In genomic region chr15:80572291-80572690, GRCm38 (mm10) we compare ENCODE assay signal across 10 mouse cellular contexts. TPM values are rescaled to one million over a fixed set of nuclear protein-coding genes. Genes with fewer than 3 reads are reported as not detected.
DNase-seq lines count a peak whose midpoint lies in the region; ATAC-seq and TF ChIP-seq lines count a peak whose summit lies in the region.
"Had no signal": no experiment of that assay in that cellular context is flagged by ENCODE, and none has a peak within 500 bp of the region (broad histone marks: within the 10 kb centered on the region; RNA-seq: fewer than 3 reads in every experiment).

Grap2 (plus strand) TSS chr15:80572594.

- H3K36me3 ChIP-seq in heart, adult 2 months (ENCODE audit: control insufficient read depth, insufficient read depth, low read length): no peaks in the 10 kb centered on the region
- H3K36me3 ChIP-seq in forebrain, embryonic 14.5 days (ENCODE audit: control insufficient read depth, insufficient read depth, low read length): no peaks in the 10 kb centered on the region
- no peaks in the 10 kb centered on the region for H3K36me3 ChIP-seq in forebrain, embryonic 12.5 days (replicated peaks)
- H3K36me3 ChIP-seq: G1E; heart, embryonic 13.5 days had no signal

- no peaks in the 10 kb centered on the region; the same call in 1 of the 2 replicates for H3K27me3 ChIP-seq in heart, adult 2 months (ENCODE audit: control insufficient read depth, insufficient read depth, low read length)
- no peaks in the 10 kb centered on the region for H3K27me3 ChIP-seq in forebrain, embryonic 14.5 days (replicated peaks; ENCODE audit: control insufficient read depth, insufficient read depth, low read length)
- H3K27me3 ChIP-seq in forebrain, embryonic 12.5 days: peaks cover 16% of the 10 kb centered on the region

- no peaks in the 10 kb centered on the region for H3K4me1 ChIP-seq in heart, adult 2 months (ENCODE audit: control insufficient read depth, insufficient read depth, low read length)
- peaks cover under 1% of the 10 kb centered on the region; the same call in 1 of the 2 replicates for H3K4me1 ChIP-seq in forebrain, embryonic 14.5 days (ENCODE audit: control insufficient read depth, insufficient read depth, low read length)
- H3K4me1 ChIP-seq in forebrain, embryonic 12.5 days: peaks cover 6% of the 10 kb centered on the region

- intact Hi-C loops in heart, adult 2 months (cut with DNase I): no loop called here
- intact Hi-C loops in heart, postnatal 14 days (cut with DNase I): no loop called here

- no peak within 1 kb of the TSS for H3K4me2 ChIP-seq in forebrain, embryonic 14.5 days (ENCODE audit: low read length)
- no peak within 1 kb of the TSS for H3K4me2 ChIP-seq in forebrain, embryonic 12.5 days
- H3K4me2 ChIP-seq: heart, embryonic 13.5 days had no signal

- no peak for TF ChIP-seq POLR2A in heart, adult 2 months (IDR thresholded peaks at IDR 0.05; ENCODE audit: insufficient read depth, low read depth, low read length)

- 54% methylated on average over 12 of the region's 12 CpGs for WGBS in heart, adult 2 months
- 64% methylated on average over 12 of the region's 12 CpGs for WGBS in forebrain, embryonic 14.5 days
- 63% methylated on average over 12 of the region's 12 CpGs for WGBS in forebrain, embryonic 12.5 days

- ATAC-seq in megakaryocyte-erythroid progenitor cell, adult 5-6 weeks (replicated peaks; ENCODE audit: low FRiP score, low TSS enrichment, poor library complexity, severe bottlenecking): peak; percentile 63; the same call in 1 of the 2 replicates
- no peak for ATAC-seq in forebrain, embryonic 14.5 days
- no peak for ATAC-seq in forebrain, embryonic 12.5 days (ENCODE audit: low FRiP score)

- H3K4me3 ChIP-seq in heart, adult 2 months: no peak within 1 kb of the TSS
- no peak within 1 kb of the TSS for H3K4me3 ChIP-seq in forebrain, embryonic 14.5 days (ENCODE audit: low read depth, low read length)
- no peak within 1 kb of the TSS for H3K4me3 ChIP-seq in forebrain, embryonic 12.5 days (replicated peaks)
- H3K4me3 ChIP-seq: heart, embryonic 13.5 days had no signal

- no peak within 1 kb of the TSS for H3K9ac ChIP-seq in heart, adult 2 months (ENCODE audit: low read depth, low read length)
- no peak within 1 kb of the TSS for H3K9ac ChIP-seq in forebrain, embryonic 14.5 days (ENCODE audit: low read length)
- no peak within 1 kb of the TSS for H3K9ac ChIP-seq in forebrain, embryonic 12.5 days
- H3K9ac ChIP-seq: heart, embryonic 13.5 days had no signal

- peak; percentile 22 to 52 for DNase-seq in heart, adult 2 months
- DNase-seq in heart, postnatal 4 days: no peak
- DNase-seq in heart, postnatal 14 days: peak; percentile 8 to 10
- DNase-seq in thymus, postnatal 36 days: peak; percentile 88 to 94
- DNase-seq in forebrain, embryonic 14.5 days (ENCODE audit: low spot score): no peak
- DNase-seq in embryo, embryonic 10 days (ENCODE audit: low spot score): no peak

- no peak within 1 kb of the TSS for H3K27ac ChIP-seq in heart, adult 2 months
- H3K27ac ChIP-seq in forebrain, embryonic 14.5 days (ENCODE audit: low read depth, low read length): no peak within 1 kb of the TSS
- no peak within 1 kb of the TSS for H3K27ac ChIP-seq in forebrain, embryonic 12.5 days
- H3K27ac ChIP-seq: heart, embryonic 13.5 days had no signal

- no peak for TF ChIP-seq EP300 in heart, adult 2 months (IDR thresholded peaks at IDR 0.05; ENCODE audit: insufficient read depth, low read depth, low read length)

- no peak for TF ChIP-seq CTCF in heart, adult 2 months (IDR thresholded peaks at IDR 0.05)

- no peaks in the 10 kb centered on the region for H3K9me3 ChIP-seq in forebrain, embryonic 14.5 days (replicated peaks; ENCODE audit: control insufficient read depth, low read length)
- no peaks in the 10 kb centered on the region for H3K9me3 ChIP-seq in forebrain, embryonic 12.5 days
- H3K9me3 ChIP-seq: G1E; heart, embryonic 13.5 days had no signal

- H3K79me2 ChIP-seq in heart, adult 2 months (replicated peaks; ENCODE audit: control insufficient read depth, insufficient read depth, low read length): no peaks in the 10 kb centered on the region

RNA-seq across cellular contexts. Expression of gene Grap2, which starts in this region (rescaled TPM):
- total RNA-seq in heart, adult 2 months (2021): 1 to 10 TPM in 1 of 2 experiments, under 1 TPM in 1; 0.47 to 1.6 TPM
- 0.64 and 1.3 TPM in 2 replicates for polyA plus RNA-seq in heart, adult 2 months (2012; rRNA removed)
- 1 to 10 TPM in 1 of 2 experiments, under 1 TPM in 1; 0.62 to 1.2 TPM for total RNA-seq in heart, postnatal 4 days (2021)
- 1 to 10 TPM; 1.7 to 5.4 TPM for total RNA-seq in heart, postnatal 14 days (2021)
- 2.0 and 7.1 TPM in 2 replicates for total RNA-seq in megakaryocyte-erythroid progenitor cell, adult 5-6 weeks (2014; fragmentation: Nextera tagmentation)
- total RNA-seq in megakaryocyte-erythroid progenitor cell, adult 5-6 weeks (2017): 1.1 and 7.0 TPM in 2 replicates
- 0.24 and 0.32 TPM in 2 replicates for polyA plus RNA-seq in forebrain, embryonic 14.5 days (2014; fragmentation: Nextera tagmentation; extraction: Ambion mirVana)
- polyA plus RNA-seq in forebrain, embryonic 12.5 days (2016; fragmentation: Nextera tagmentation; extraction: Ambion mirVana): 1.8 and 2.8 TPM in 2 replicates

Comparison
In these comparisons a context has a peak if more than half of its experiments do, and no peak if none do; other contexts are left out.
1. DNase-seq: peak in heart, adult 2 months (2 of 2), heart, postnatal 14 days (2 of 2) and thymus, postnatal 36 days (2 of 2); none in heart, postnatal 4 days (single experiment), forebrain, embryonic 14.5 days (single experiment) and embryo, embryonic 10 days (single experiment).